Comparison of ENCODE assay signal across 8 mouse cellular contexts in genomic region chr8:35123196-35123621, GRCm38 (mm10).
DNase-seq lines count a peak whose midpoint lies in the region; ATAC-seq and TF ChIP-seq lines count a peak whose summit lies in the region.

No protein-coding gene starts in this region.

- peak in 1 of 2 experiments; percentile 22 for DNase-seq in layer of hippocampus, adult 2 months (ENCODE audit: low spot score in 2 of 2)
- no peak for DNase-seq in layer of hippocampus, adult 9-10 months (ENCODE audit: low spot score)
- peak; percentile 79 for DNase-seq in embryonic facial prominence, embryonic 14.5 days (ENCODE audit: low spot score)
- peak; percentile 38 to 61 for DNase-seq in heart, postnatal 14 days
- DNase-seq in kidney, postnatal 14 days = peak; percentile 57
- peak; percentile 74 for DNase-seq in thymus, postnatal 25 days

- intact Hi-C loops in heart, postnatal 14 days (cut with DNase I) = no loop called here

- peak overlapping the region; percentile 37 for H3K4me3 ChIP-seq in layer of hippocampus, adult 2 months
- H3K4me3 ChIP-seq in embryonic facial prominence, embryonic 14.5 days (ENCODE audit: low read depth, low read length) = peak overlapping the region; percentile 24
- peak overlapping the region; percentile 33 for H3K4me3 ChIP-seq in lung, embryonic 16.5 days (ENCODE audit: low read length)
- peak overlapping the region; percentile 20 for H3K4me3 ChIP-seq in neural tube, embryonic 15.5 days (replicated peaks)

- H3K27ac ChIP-seq in layer of hippocampus, adult 2 months = no peak overlapping the region
- H3K27ac ChIP-seq in embryonic facial prominence, embryonic 14.5 days (replicated peaks; ENCODE audit: low read depth, low read length) = no peak overlapping the region
- H3K27ac ChIP-seq in lung, embryonic 16.5 days (ENCODE audit: low read length) = no peak overlapping the region
- H3K27ac ChIP-seq in neural tube, embryonic 15.5 days (replicated peaks) = peak overlapping the region; percentile 34; the same call in 1 of the 2 replicates

- no peaks in the 10 kb centered on the region for H3K36me3 ChIP-seq in embryonic facial prominence, embryonic 14.5 days (ENCODE audit: control insufficient read depth, insufficient read depth, low read length)
- H3K36me3 ChIP-seq in lung, embryonic 16.5 days (ENCODE audit: control insufficient read depth, insufficient read depth, low read length) = no peaks in the 10 kb centered on the region
- no peaks in the 10 kb centered on the region for H3K36me3 ChIP-seq in neural tube, embryonic 15.5 days

- H3K27me3 ChIP-seq in embryonic facial prominence, embryonic 14.5 days (replicated peaks; ENCODE audit: control insufficient read depth, insufficient read depth, low read length) = no peaks in the 10 kb centered on the region
- no peaks in the 10 kb centered on the region for H3K27me3 ChIP-seq in lung, embryonic 16.5 days (ENCODE audit: control insufficient read depth, insufficient read depth, low read depth, low read length)
- H3K27me3 ChIP-seq in neural tube, embryonic 15.5 days (replicated peaks) = no peaks in the 10 kb centered on the region

- 3% methylated on average over 14 of the region's 14 CpGs for WGBS in embryonic facial prominence, embryonic 14.5 days
- WGBS in lung, embryonic 16.5 days = 6% methylated on average over 14 of the region's 14 CpGs
- 2% methylated on average over 14 of the region's 14 CpGs for WGBS in neural tube, embryonic 15.5 days

- H3K4me1 ChIP-seq in embryonic facial prominence, embryonic 14.5 days (ENCODE audit: control insufficient read depth, insufficient read depth, low read length) = no peaks in the 10 kb centered on the region
- peaks cover 9% of the 10 kb centered on the region; the same call in 1 of the 2 replicates for H3K4me1 ChIP-seq in lung, embryonic 16.5 days (replicated peaks; ENCODE audit: control insufficient read depth, insufficient read depth, low read length)
- H3K4me1 ChIP-seq in neural tube, embryonic 15.5 days = peaks cover 9% of the 10 kb centered on the region

- 0 out of 2 replicates have a peak, but pooled peaks have one; percentile 17 for TF ChIP-seq CTCF in layer of hippocampus, adult 2 months (conservative IDR thresholded peaks at IDR 0.05)

- peak overlapping the region; percentile 37; the same call in 1 of the 2 replicates for H3K9ac ChIP-seq in embryonic facial prominence, embryonic 14.5 days (ENCODE audit: low read depth, low read length)
- peak overlapping the region; percentile 28 for H3K9ac ChIP-seq in lung, embryonic 16.5 days (ENCODE audit: low read length)
- H3K9ac ChIP-seq in neural tube, embryonic 15.5 days (replicated peaks) = no peak overlapping the region

- no peak for ATAC-seq in embryonic facial prominence, embryonic 14.5 days (ENCODE audit: low read depth)
- peak; percentile 54; the same call in 1 of the 2 replicates for ATAC-seq in lung, embryonic 16.5 days (ENCODE audit: low read depth)
- ATAC-seq in neural tube, embryonic 15.5 days (ENCODE audit: low FRiP score) = peak; percentile 63; the same call in 1 of the 2 replicates

- H3K4me2 ChIP-seq in embryonic facial prominence, embryonic 14.5 days (ENCODE audit: low read depth, low read length) = peak overlapping the region; percentile 48
- H3K4me2 ChIP-seq in lung, embryonic 16.5 days (ENCODE audit: low read depth, low read length) = peak overlapping the region; percentile 56
- peak overlapping the region; percentile 51 for H3K4me2 ChIP-seq in neural tube, embryonic 15.5 days

- H3K9me3 ChIP-seq in embryonic facial prominence, embryonic 14.5 days (ENCODE audit: control insufficient read depth, low read length) = no peaks in the 10 kb centered on the region
- H3K9me3 ChIP-seq in lung, embryonic 16.5 days (ENCODE audit: control insufficient read depth, low read length) = no peaks in the 10 kb centered on the region
- H3K9me3 ChIP-seq in neural tube, embryonic 15.5 days (replicated peaks) = no peaks in the 10 kb centered on the region
